Mouse (Mus musculus) naive thymus-derived CD4-positive, alpha-beta T cell, adult 2 months (primary cell): ENCODE data around the gene Ldhal6b.

ENCODE experiments used
- DNase-seq: peaks from one replicate; pipeline ENCODE4 v3.0.0-alpha.2; 2011; ENCODE audit warnings: low read depth

Ldhal6b gene

GRCm38 (mm10) chr17:5410336-5410735 is 8.2 kb downstream of the Ldhal6b start:
- no peak for DNase-seq

- DNase-seq: no peak
Measured at GRCm38 (mm10) chr17:5407030-5407429, 11.5 kb downstream of the Ldhal6b start.

DNA sequence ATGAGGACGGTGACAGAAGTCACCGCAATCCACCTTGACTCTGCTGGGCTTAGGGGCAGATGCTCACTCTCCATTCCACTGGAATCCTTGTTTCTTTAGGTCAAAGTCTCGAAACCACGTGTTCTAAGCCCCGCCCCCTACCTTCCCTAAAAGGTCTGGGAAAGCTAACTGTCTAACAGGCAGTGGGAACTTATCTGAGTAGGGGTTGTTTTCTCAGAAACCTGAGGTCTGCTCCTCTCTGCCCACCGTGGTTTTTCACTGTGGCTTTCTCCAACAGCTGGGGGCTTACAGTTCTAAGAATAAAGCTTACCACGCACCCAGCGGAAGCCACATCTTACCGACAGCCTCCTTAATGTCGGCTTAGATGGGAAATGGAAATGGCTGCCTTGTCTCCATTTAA is 12.0 kb downstream of the Ldhal6b start:
- DNase-seq: no peak

- no peak for DNase-seq
Measured at GRCm38 (mm10) chr17:5403885-5404284, 14.7 kb downstream of the Ldhal6b start.

GRCm38 (mm10) chr17:5402624-5403023 is 15.9 kb downstream of the Ldhal6b start:
- peak; percentile 59 for DNase-seq

GRCm38 (mm10) chr17:5402069-5402468 is 16.5 kb downstream of the Ldhal6b start:
- peak; percentile 72 for DNase-seq

- no peak for DNase-seq
Measured at GRCm38 (mm10) chr17:5401288-5401687, 17.3 kb downstream of the Ldhal6b start.

DNA sequence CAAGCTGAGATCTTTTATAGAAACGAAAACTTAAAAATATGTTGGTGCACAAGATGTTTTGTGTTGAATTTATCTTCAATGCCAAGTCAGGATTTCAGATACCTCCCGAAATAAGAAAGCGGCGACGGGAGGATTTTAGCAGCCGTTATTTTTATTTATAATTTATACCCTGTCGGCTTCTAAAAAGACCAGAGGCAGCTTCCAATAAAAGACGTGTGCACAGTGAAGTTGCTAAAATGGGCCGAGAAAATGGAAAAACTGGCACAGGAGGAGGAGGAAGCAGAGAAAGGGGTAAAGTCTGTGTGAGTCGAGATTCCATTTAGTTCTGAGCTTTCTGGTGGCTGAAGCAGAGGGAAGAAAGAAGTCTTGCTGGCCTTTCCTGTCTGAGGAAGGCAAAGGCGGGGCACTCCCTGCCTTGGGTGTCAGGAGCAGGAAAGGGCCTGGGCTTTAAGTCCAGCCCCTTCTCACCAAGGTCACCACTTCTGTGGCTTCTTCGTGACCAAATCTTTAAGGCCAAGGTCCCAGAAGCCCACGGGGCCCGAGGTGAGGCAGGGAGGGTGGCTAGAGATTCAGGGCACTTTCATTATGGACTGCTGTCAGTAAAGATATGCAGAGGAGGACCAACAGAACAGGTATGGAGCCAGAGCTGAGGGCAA is 18.0 kb downstream of the Ldhal6b start:
- no peak for DNase-seq

DNA sequence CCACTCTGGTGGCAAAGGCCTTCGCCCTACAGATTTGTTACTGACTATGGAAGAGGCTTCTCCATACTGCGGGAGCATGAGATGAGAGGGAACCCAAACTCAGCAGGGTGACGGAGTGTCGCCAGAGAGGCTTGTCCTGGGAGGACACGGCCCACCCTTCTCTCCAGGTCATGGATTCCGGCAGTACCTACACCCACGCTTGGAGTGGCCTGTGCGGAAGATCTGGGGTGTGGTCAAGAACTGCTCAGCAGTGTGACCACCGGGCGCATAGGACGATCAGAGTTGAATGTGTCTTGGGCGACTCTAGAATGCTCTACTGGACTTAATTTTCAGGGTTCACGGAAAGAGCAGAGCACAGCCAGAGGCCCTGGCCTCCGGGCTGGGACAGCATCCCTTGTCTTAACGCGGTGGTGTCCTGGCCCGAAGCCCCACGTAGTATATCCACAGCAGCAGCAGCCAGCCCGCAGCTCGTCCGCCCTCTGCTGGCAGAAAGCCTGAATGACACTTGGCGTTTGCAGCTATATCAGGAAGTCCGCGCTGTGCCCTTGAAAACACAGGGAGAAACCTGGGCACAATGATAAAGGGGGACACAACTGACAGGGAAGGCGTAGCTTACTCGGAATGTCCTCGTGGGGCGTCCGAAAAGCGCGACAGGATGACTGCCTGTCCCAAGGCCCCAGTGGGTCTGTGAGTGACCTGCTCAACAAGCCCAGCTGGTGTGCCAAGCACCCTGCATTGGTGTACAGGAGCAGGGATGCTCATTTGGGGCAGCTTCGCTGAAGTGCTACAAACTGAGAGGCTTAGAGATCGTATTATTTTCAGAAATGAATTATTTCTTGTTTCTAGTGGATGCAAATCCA is 21.2 kb downstream of the Ldhal6b start:
- peak; percentile 84 for DNase-seq

GRCm38 (mm10) chr17:5396213-5396612 is 22.4 kb downstream of the Ldhal6b start:
- no peak for DNase-seq

GRCm38 (mm10) chr17:5395454-5396205 is 22.9 kb downstream of the Ldhal6b start:
- no peak for DNase-seq

DNA sequence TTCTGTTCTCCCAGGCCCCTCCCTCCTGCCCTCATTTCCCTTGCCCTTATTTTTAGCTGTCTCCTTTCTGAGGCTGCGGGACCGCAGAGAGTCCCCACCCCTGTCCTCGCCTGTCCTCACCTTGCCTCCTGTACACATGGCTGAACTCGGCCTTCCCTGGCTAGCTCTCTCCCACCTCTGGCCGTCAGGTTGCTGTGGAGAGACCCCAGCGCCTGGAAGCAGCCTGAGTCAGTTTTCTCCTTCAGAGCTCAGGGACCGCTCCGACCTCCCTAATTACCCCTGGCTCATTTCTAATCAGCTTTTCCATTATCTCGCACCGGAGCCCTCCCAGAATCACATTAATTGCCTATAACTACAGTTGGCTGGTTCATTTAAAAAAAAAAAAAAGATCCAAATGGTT is 27.9 kb downstream of the Ldhal6b start:
- no peak for DNase-seq

DNA sequence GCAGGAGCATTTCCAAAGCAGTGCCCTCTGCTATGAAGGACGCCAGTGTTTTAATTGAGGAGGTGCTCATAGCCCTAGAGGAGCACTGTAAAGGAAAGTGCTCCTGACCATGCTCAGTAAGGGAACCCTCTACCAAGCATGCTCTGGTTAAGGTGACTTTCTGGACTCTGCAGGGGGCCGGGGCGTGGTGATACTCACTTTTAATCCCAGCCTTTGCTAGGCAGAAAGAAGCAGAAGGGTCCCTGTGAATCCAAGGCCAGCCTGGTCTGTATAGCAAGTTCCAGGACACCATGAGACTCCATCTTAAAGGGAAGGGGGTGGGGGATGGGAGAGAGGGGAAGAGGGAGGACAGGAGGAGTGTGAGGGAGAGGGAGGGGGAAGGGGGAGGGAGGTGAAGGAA is 30.2 kb downstream of the Ldhal6b start:
- DNase-seq: no peak

GRCm38 (mm10) chr17:5386885-5387545 is 31.6 kb downstream of the Ldhal6b start:
- no peak for DNase-seq

- DNase-seq: no peak
Measured at GRCm38 (mm10) chr17:5385694-5386093, 32.9 kb downstream of the Ldhal6b start.

DNA sequence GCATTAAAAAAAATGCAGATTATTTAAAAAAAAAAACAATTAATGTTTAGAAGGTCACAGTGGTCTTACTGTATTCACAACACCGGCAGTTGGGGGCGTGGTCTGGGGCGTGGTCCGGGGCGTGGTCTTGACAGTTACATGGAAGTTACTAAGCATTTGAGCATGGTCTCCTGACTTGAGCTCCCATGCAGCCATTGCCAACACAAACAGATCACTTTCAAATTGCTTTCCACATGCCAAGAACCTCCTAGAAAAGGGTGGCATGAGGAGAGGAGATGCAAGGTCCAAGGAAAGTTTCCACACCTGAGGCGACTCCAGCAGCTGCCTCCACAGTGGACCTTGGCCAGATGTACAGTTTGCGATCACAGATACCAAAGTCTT is 40.6 kb downstream of the Ldhal6b start:
- no peak for DNase-seq

DNA sequence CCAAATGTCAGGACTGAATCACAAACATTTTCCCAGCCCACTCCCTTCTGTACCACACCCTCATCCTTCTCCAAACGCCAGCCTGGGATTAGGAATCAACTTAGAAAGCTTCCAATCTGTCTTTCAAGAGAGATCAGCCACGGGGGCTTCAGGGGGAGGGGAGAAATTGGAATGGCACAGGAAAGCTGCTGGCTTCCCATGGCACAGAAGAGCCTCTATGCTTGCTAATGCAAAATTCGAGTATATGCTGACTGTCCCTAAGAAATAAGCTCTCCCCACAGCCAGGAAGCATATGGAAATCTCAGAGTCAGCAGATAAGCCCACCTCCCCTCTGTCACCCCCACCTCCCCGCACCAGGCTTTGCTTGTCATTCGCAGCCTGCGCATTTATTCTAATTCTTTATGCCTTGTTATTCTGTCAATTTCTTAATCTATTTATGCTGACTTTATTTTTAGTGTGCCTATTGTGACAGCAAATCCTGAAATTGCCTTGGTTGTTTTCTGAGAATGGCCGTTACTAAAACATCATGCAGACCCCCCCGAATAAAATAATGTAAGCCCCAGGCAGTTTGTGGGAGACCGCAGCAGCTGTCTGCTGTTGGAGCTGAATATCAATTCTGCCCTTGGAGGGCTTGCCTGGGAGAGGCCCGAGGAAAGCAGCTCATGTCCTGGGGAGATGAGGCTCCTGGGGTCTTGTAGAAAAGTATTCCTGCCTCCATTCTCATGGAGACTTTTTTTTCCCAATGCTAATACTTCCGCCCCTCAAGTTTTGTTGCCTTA is 41.2 kb downstream of the Ldhal6b start:
- DNase-seq: no peak

GRCm38 (mm10) chr17:5372951-5373350 is 45.6 kb downstream of the Ldhal6b start:
- no peak for DNase-seq

DNA sequence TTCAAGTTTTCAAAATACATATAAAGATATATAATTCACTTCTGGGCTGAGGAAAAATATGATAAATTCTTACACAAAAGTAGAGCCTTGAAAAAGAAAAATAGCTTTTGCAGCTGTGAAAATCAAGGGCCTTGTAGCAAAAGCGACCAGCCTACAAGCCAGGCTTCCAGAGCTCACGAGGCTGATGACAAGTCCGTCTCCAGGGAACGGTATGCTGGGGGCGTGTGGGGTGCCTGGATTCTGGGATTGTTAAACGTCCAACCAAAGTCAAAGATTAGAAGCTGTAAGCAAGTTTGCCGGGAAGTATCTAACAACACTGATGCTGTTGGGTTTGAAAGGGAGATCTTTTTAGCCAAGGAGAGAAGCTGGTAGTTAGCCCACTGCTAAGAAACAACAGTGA is 47.0 kb downstream of the Ldhal6b start:
- no peak for DNase-seq

GRCm38 (mm10) chr17:5371032-5371431 is 47.5 kb downstream of the Ldhal6b start:
- DNase-seq: no peak
